Mouse (Mus musculus) liver, postnatal 0 days (tissue): ENCODE results near the gene Adgrf5. TPM values are rescaled to one million over a fixed set of nuclear protein-coding genes. Genes with fewer than 3 reads are reported as not detected.
A peak's percentile ranks its signal among the peaks of the same experiment; 100 is the strongest.

ENCODE experiments used
- ATAC-seq: fragments of 200-750 bp; cut with Nextera tagmentation; 2 replicates; pipeline ENCODE4 v1.8.0; 2017; ENCODE audit warnings: mild to moderate bottlenecking, moderate library complexity
- DNase-seq: peaks from one replicate; pipeline ENCODE4 v3.0.0-alpha.2; 2016
- H3K27ac ChIP-seq: fragments of 300-500 bp; sonication (generic); 2 replicates; pipeline ENCODE4 v1.5.1; 2014; ENCODE audit warnings: antibody characterized with exemption, moderate library complexity, mild to moderate bottlenecking, low read depth
- H3K27me3 ChIP-seq: fragments of 300-500 bp; sonication (generic); 2 replicates; pipeline ENCODE4 v1.6.1; 2014; ENCODE audit warnings: low read length, control low read depth, mixed read lengths; ENCODE audit not compliant: insufficient read depth
- H3K36me3 ChIP-seq: fragments of 300-500 bp; sonication (generic); replicated peaks from 2 replicates; pipeline ENCODE4 v1.6.1; 2014; ENCODE audit warnings: mild to moderate bottlenecking, control low read depth, low read length, moderate library complexity, mixed read lengths; ENCODE audit not compliant: insufficient read depth
- H3K4me1 ChIP-seq: fragments of 300-500 bp; sonication (generic); 2 replicates; pipeline ENCODE4 v1.6.1; 2014; ENCODE audit warnings: antibody characterized with exemption, mild to moderate bottlenecking, control low read depth; ENCODE audit not compliant: insufficient read depth
- H3K4me2 ChIP-seq: fragments of 300-500 bp; sonication (generic); 2 replicates; pipeline ENCODE4 v1.6.1; 2014; ENCODE audit warnings: low read depth, mild to moderate bottlenecking, low read length, moderate library complexity, mixed read lengths
- H3K4me3 ChIP-seq: fragments of 300-500 bp; sonication (generic); 2 replicates; pipeline ENCODE4 v1.5.1; 2014; ENCODE audit warnings: low read depth, low read length
- H3K9ac ChIP-seq: fragments of 300-500 bp; sonication (generic); replicated peaks from 2 replicates; pipeline ENCODE4 v1.6.1; 2014; ENCODE audit warnings: mild to moderate bottlenecking, moderate library complexity
- H3K9me3 ChIP-seq: fragments of 300-500 bp; sonication (generic); 2 replicates; pipeline ENCODE4 v1.6.1; 2016; ENCODE audit warnings: mild to moderate bottlenecking, control low read depth, low read length, mixed read lengths
- CTCF ChIP-seq: sonication (generic); IDR thresholded peaks from 2 replicates; pipeline ENCODE4 v1.5.1; 2016; ENCODE audit warnings: antibody characterized with exemption, low read depth
- EP300 ChIP-seq: IDR thresholded peaks from 2 replicates; pipeline ENCODE4 v1.6.1; 2016; ENCODE audit warnings: antibody characterized with exemption, low read depth, mild to moderate bottlenecking
- WGBS: fragments of 180-500 bp; shearing (Covaris S2); extraction: QIAGEN DNeasy Blood & Tissue Kit; methylation state at CpG from one replicate; pipeline ENCODE4 v1.1.7; 2014; ENCODE audit not compliant: insufficient replicate concordance; 5-methylcytosine and 5-hydroxymethylcytosine counted together
- polyA plus RNA-seq: library from polyadenylated mRNA; unstranded; fragments of >200 nt; fragmentation: Nextera tagmentation; extraction: Ambion mirVana; gene quantifications from 2 replicates; pipeline ENCODE4 v1.2.1, GENCODE M21; 2015

The Adgrf5 gene
- polyA plus RNA-seq, 1 experiment from 2014 or later, result 3.5 TPM

DNA sequence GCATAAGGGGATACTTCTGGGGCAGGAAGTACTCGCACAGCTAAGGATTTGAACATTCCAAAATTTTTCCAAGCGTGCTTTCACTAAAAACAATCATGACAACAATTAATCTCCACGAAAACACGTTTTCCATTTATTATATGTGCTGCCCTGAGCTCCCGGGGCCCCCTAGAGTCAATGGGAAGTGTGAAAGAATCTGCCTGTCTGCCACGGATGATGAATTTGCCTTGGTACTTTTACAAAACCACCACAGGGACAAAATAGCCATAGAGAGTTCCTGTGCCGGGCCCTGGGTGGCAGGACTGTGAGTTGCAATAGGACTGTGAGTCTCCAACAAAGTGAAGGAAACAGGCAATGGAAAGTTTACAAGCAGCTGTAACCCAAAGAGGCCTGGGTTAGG, 52.9 kb downstream of the Adgrf5 start:
- Histone ChIP-seq H3K27ac (no peak overlapping the region), H3K27me3 (no peaks in the 10 kb centered on the region), H3K36me3 (no peaks in the 10 kb centered on the region), H3K9ac (no peak overlapping the region), H3K4me1 (no peaks in the 10 kb centered on the region), H3K4me3 (no peak overlapping the region), H3K4me2 (no peak overlapping the region), H3K9me3 (no peaks in the 10 kb centered on the region)
- no peak for TF ChIP-seq EP300
- no peak for TF ChIP-seq CTCF
- 43% methylated on average over 7 of the region's 7 CpGs for WGBS
- DNase-seq (no peak), ATAC-seq (no peak)

DNA sequence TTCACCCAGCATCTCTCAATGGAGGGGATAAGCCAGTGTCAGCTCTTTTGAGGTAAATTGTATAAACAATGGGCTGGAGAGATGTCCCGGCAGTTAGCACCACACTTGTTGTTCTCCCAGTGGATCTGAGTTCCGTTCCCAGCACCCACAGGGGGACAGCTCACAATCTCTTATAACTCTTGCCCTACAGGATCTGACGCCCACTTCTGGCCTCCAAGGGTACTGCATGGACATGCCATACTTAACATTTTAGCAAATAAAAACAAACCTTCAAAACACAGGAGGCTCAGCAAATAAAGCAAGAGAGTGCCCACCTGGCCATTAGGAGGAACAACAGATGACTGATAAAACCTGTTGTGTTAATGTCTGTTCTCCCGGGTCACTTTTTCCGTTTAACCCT, 59.0 kb downstream of the Adgrf5 start:
- TF ChIP-seq EP300, result no peak
- TF ChIP-seq CTCF, result peak; percentile 44; the same call in 1 of the 2 replicates
- no peak overlapping the region for H3K9ac ChIP-seq

DNA sequence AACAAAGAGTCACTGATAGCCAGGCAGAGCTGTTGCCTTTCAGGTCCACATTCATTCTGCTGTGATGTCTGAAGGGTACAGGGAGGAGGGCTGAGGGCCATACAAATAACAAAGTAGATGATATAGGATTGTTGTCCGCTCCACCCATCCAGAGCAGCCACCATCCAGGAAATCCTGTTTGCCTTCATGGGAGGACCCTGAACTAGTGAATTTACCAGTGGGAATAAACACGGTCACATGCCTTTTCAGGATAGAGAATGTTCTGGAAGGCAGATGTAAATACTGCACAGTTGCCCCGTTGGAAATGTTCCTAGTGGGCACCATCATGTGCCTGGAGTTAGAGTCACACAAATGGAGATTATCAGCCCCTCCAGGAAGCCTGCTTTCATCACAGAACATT, 60.1 kb downstream of the Adgrf5 start:
- TF ChIP-seq EP300 (no peak), CTCF (no peak)
- whole genome bisulfite sequencing, result 64% methylated on average over 3 of the region's 3 CpGs
- ATAC-seq, result no peak
- Histone ChIP-seq H3K4me1 (no peaks in the 10 kb centered on the region), H3K4me3 (no peak overlapping the region), H3K9me3 (no peaks in the 10 kb centered on the region), H3K36me3 (no peaks in the 10 kb centered on the region), H3K4me2 (no peak overlapping the region), H3K27ac (no peak overlapping the region), H3K9ac (no peak overlapping the region), H3K27me3 (no peaks in the 10 kb centered on the region)
- DNase-seq, result no peak

More for the DNA sequence above, 59.0 kb downstream of the Adgrf5 start:
- ATAC-seq (no peak), DNase-seq (no peak)
- H3K4me1 ChIP-seq, result no peaks in the 10 kb centered on the region
- H3K27me3 ChIP-seq, result no peaks in the 10 kb centered on the region
- H3K27ac ChIP-seq, result no peak overlapping the region
- H3K9me3 ChIP-seq, result no peaks in the 10 kb centered on the region
- H3K36me3 ChIP-seq, result no peaks in the 10 kb centered on the region
- no peak overlapping the region for H3K4me3 ChIP-seq
- no peak overlapping the region for H3K4me2 ChIP-seq
- WGBS, result 79% methylated on average over 5 of the region's 5 CpGs

DNA sequence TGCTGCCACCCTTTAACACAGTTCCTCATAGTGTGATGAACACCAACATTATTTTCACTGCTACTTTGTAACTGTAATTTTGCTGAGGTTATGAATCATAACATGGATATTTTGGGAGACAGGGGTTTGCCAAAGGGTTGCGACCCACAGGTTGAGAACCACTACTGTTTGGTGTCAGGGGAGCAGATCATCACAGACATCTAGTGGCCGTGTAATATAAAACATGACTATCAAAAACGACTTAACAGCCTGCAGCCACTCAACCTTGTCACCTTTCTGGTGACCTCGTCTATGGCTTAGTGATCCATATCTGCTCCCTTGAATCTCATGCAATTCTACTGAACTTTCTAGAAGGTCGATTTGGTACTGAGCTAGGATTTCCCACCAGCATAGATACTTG, 63.7 kb downstream of the Adgrf5 start:
- WGBS, result 55% methylated on average over 5 of the region's 5 CpGs
- H3K4me2 ChIP-seq, result no peak overlapping the region
- TF ChIP-seq EP300 (no peak), CTCF (no peak; the same call in 1 of the 2 replicates)
- no peak for ATAC-seq
- no peak overlapping the region for H3K9ac ChIP-seq
- DNase-seq, result no peak
- H3K4me1 ChIP-seq, result no peaks in the 10 kb centered on the region
- no peaks in the 10 kb centered on the region for H3K27me3 ChIP-seq
- H3K4me3 ChIP-seq, result no peak overlapping the region
- H3K27ac ChIP-seq, result no peak overlapping the region
- H3K36me3 ChIP-seq, result no peaks in the 10 kb centered on the region
- H3K9me3 ChIP-seq, result no peaks in the 10 kb centered on the region

DNA sequence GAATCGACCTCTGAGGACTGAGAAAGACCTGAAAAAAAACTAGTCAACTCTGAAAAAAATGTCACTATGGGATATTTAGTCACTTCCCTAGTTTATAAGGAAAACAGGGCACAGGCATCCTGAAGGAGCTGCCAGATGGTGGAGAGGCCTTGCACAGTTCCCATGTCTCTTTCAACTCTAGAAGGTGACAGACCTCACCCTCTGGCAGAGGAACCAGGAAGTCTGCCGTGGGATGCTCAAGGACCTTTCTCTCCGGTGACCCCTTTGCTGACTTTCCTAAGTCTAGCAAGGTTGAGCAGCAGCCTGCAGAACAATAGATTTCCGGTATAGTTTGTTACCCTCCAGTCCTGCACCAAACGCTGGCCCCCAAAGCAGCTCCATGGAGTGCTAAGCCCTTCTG, 71.4 kb downstream of the Adgrf5 start:
- TF ChIP-seq EP300 (no peak), CTCF (no peak)
- Histone ChIP-seq H3K9me3 (no peaks in the 10 kb centered on the region), H3K9ac (no peak overlapping the region), H3K4me2 (no peak overlapping the region), H3K36me3 (no peaks in the 10 kb centered on the region), H3K27me3 (no peaks in the 10 kb centered on the region), H3K4me3 (no peak overlapping the region), H3K27ac (no peak overlapping the region), H3K4me1 (no peaks in the 10 kb centered on the region)
- 65% methylated on average over 5 of the region's 5 CpGs for WGBS
- DNase-seq, result no peak
- ATAC-seq, result no peak

DNA sequence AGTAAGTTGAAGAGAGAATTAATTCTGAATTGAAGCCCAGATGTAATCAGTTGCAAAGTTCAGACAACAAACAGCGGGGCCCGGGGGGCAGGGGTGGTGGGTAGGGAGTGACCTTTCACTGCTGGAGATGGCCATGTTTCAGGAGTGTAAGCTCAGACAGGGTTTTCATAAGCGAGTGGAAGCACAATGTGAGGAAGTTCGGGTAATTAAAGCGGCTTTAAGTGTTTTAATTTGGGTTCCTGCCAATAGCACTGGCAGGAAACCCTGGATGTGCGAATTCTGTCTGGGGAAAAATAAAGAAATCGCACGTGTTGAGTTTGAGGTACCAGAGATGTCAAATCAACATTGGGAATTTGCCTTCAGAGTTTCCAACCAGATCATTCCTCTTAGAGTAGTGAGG, 74.2 kb downstream of the Adgrf5 start:
- no peak overlapping the region for H3K27ac ChIP-seq
- H3K9ac ChIP-seq, result no peak overlapping the region
- no peaks in the 10 kb centered on the region for H3K9me3 ChIP-seq
- no peaks in the 10 kb centered on the region for H3K4me1 ChIP-seq
- DNase-seq, result no peak
- no peaks in the 10 kb centered on the region for H3K27me3 ChIP-seq
- no peaks in the 10 kb centered on the region for H3K36me3 ChIP-seq
- H3K4me2 ChIP-seq, result no peak overlapping the region
- no peak for ATAC-seq
- TF ChIP-seq CTCF, result no peak
- TF ChIP-seq EP300, result no peak
- WGBS, result 68% methylated on average over 8 of the region's 8 CpGs
- no peak overlapping the region for H3K4me3 ChIP-seq

DNA sequence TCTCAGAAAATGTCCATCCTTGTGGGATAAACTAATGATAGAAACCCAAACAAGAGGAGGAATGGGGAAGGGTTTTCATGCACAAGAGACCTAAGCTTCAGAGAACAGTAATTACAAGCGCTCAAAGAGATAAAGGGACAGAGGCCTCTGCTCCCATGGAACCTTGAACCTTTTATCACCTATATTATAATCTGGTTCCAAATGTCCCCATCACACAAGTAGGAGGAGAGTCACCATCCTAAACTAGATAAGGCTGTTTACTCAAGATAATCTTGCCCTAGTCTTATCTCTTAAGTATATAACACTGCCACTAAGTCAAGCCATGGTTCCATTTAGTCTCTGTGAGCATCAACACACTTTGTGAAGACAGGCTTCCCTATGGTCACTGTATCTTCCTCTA, 91.0 kb downstream of the Adgrf5 start:
- Histone ChIP-seq H3K27ac (no peak overlapping the region), H3K4me3 (no peak overlapping the region), H3K4me2 (no peak overlapping the region), H3K9ac (no peak overlapping the region), H3K4me1 (no peaks in the 10 kb centered on the region), H3K9me3 (no peaks in the 10 kb centered on the region), H3K36me3 (no peaks in the 10 kb centered on the region), H3K27me3 (no peaks in the 10 kb centered on the region)
- ATAC-seq (no peak), DNase-seq (no peak)
- TF ChIP-seq CTCF, result no peak
- no peak for TF ChIP-seq EP300
- WGBS, result 62% methylated on average over 1 of the region's 1 CpGs
